Mouse (Mus musculus) spleen, adult 10 weeks (tissue): ENCODE measurements around the gene Slc7a3. TPM values are rescaled to one million over a fixed set of nuclear protein-coding genes. Genes with fewer than 3 reads are reported as not detected.

Source experiments
- polyA plus RNA-seq: library from polyadenylated mRNA; stranded (reverse); fragments of 350-450 nt; fragmentation: Illumina TruSeq; extraction: RNeasy Lipid Tissue Mini Kit (QIAGEN cat#74804); gene quantifications from one replicate; pipeline ENCODE4 v1.2.3, GENCODE M21; 2015; ENCODE audit warnings: low replicate concordance; ENCODE audit not compliant: insufficient read depth

Slc7a3 gene
- polyA plus RNA-seq, result 0.84 TPM

GRCm38 (mm10) chrX:101085920-101086319 lies at the start of gene Slc7a3:
Slc7a3 (minus strand) TSS chrX:101086020.

GRCm38 (mm10) chrX:101059541-101059940 lies 26.3 kb downstream of the Slc7a3 start, which contains the start of gene Tex11:
Tex11 (minus strand) TSS chrX:101059667.

Other genes starting within 250 kb of the Slc7a3 start
- not detected for gene Tex11, start 26.4 kb downstream of the Slc7a3 start, polyA plus RNA-seq
- 31.4 TPM for gene Snx12, start 136.5 kb upstream of the Slc7a3 start, polyA plus RNA-seq
- gene Foxo4, start 168.5 kb upstream of the Slc7a3 start, polyA plus RNA-seq, result 21.2 TPM
- gene Gm614, start 178.0 kb upstream of the Slc7a3 start, polyA plus RNA-seq, result 16.0 TPM
- gene Il2rg, start 182.2 kb upstream of the Slc7a3 start, polyA plus RNA-seq, result 666 TPM
- gene Gm20489, start 183.0 kb upstream of the Slc7a3 start, polyA plus RNA-seq, result not detected
- gene Med12, start 188.0 kb upstream of the Slc7a3 start, polyA plus RNA-seq, result 81.4 TPM
- 0.68 TPM for gene Nlgn3, start 213.1 kb upstream of the Slc7a3 start, polyA plus RNA-seq